Mouse (Mus musculus): ENCODE results near the gene Rwdd1. TPM values are rescaled to one million over a fixed set of nuclear protein-coding genes. Genes with fewer than 3 reads are reported as not detected.

Rwdd1 gene
- 49.4 and 51.3 TPM in 2 replicates for polyA plus RNA-seq (2015; fragmentation: Nextera tagmentation; extraction: Ambion mirVana)

- Histone ChIP-seq H3K27me3 (ENCODE audit: insufficient read depth, low read length) (no peaks in the 10 kb centered on the region), H3K4me2 (ENCODE audit: low read depth, low read length) (peak within 1 kb of the TSS; percentile 92), H3K27ac (ENCODE audit: low read depth) (peak within 1 kb of the TSS; percentile 87), H3K4me3 (ENCODE audit: low read depth, low read length) (peak within 1 kb of the TSS; percentile 92), H3K9ac (replicated peaks) (peak within 1 kb of the TSS; percentile 83), H3K36me3 (replicated peaks; ENCODE audit: insufficient read depth, low read length) (0 out of 2 replicates have a peak, but pooled peaks cover 2% of the 10 kb centered on the region), H3K9me3 (ENCODE audit: low read length) (no peaks in the 10 kb centered on the region), H3K4me1 (ENCODE audit: insufficient read depth) (peaks cover 31% of the 10 kb centered on the region)
- WGBS (ENCODE audit: insufficient replicate concordance): under 1% methylated on average over 65 of the region's 82 CpGs
- TF ChIP-seq CTCF (IDR thresholded peaks at IDR 0.05; ENCODE audit: low read depth) (peak; percentile 52), EP300 (IDR thresholded peaks at IDR 0.05; ENCODE audit: low read depth) (peak; percentile 17; the same call in 1 of the 2 replicates)
- peak; percentile 100 for ATAC-seq
- DNase-seq: peak; percentile 97
These were observed at the start of gene Rwdd1 for GRCm38 (mm10) chr10:34019302-34020075. Gene Rwdd1 (minus strand): TSS chr10:34019624.

- H3K27ac ChIP-seq (ENCODE audit: low read depth): no peak overlapping the region
- no peak for ATAC-seq
- DNase-seq: no peak
- H3K9ac ChIP-seq (replicated peaks): no peak overlapping the region
- H3K9me3 ChIP-seq (ENCODE audit: low read length): no peaks in the 10 kb centered on the region
- WGBS (ENCODE audit: insufficient replicate concordance): 45% methylated on average over 3 of the region's 3 CpGs
- H3K4me1 ChIP-seq (ENCODE audit: insufficient read depth): no peaks in the 10 kb centered on the region
- no peak overlapping the region for H3K4me3 ChIP-seq (ENCODE audit: low read depth, low read length)
- H3K4me2 ChIP-seq (ENCODE audit: low read depth, low read length): no peak overlapping the region
- no peaks in the 10 kb centered on the region for H3K27me3 ChIP-seq (ENCODE audit: insufficient read depth, low read length)
- TF ChIP-seq EP300 (IDR thresholded peaks at IDR 0.05; ENCODE audit: low read depth): no peak
- no peak for TF ChIP-seq CTCF (IDR thresholded peaks at IDR 0.05; ENCODE audit: low read depth)
- H3K36me3 ChIP-seq (replicated peaks; ENCODE audit: insufficient read depth, low read length): no peaks in the 10 kb centered on the region
These were observed 47.2 kb upstream of the Rwdd1 start for GRCm38 (mm10) chr10:34066591-34066990.

GRCm38 (mm10) chr10:34053987-34054386, 34.6 kb upstream of the Rwdd1 start:
- H3K4me2 ChIP-seq (ENCODE audit: low read depth, low read length): no peak overlapping the region
- H3K36me3 ChIP-seq (replicated peaks; ENCODE audit: insufficient read depth, low read length): no peaks in the 10 kb centered on the region
- no peaks in the 10 kb centered on the region for H3K9me3 ChIP-seq (ENCODE audit: low read length)
- WGBS (ENCODE audit: insufficient replicate concordance): 62% methylated on average over 2 of the region's 2 CpGs
- no peaks in the 10 kb centered on the region for H3K4me1 ChIP-seq (ENCODE audit: insufficient read depth)
- H3K9ac ChIP-seq (replicated peaks): no peak overlapping the region
- no peak overlapping the region for H3K4me3 ChIP-seq (ENCODE audit: low read depth, low read length)
- no peak for DNase-seq
- TF ChIP-seq EP300 (IDR thresholded peaks at IDR 0.05; ENCODE audit: low read depth) (no peak), CTCF (IDR thresholded peaks at IDR 0.05; ENCODE audit: low read depth) (no peak)
- H3K27ac ChIP-seq (ENCODE audit: low read depth): no peak overlapping the region
- ATAC-seq: no peak
- no peaks in the 10 kb centered on the region for H3K27me3 ChIP-seq (ENCODE audit: insufficient read depth, low read length)

GRCm38 (mm10) chr10:34044210-34044609, 24.8 kb upstream of the Rwdd1 start, which contains the start of gene Calhm4:
Gene Calhm4 (minus strand): TSS chr10:34044310.
- Histone ChIP-seq H3K9ac (replicated peaks) (no peak within 1 kb of the TSS), H3K4me2 (ENCODE audit: low read depth, low read length) (no peak within 1 kb of the TSS), H3K4me3 (ENCODE audit: low read depth, low read length) (no peak within 1 kb of the TSS), H3K4me1 (ENCODE audit: insufficient read depth) (no peaks in the 10 kb centered on the region), H3K27ac (ENCODE audit: low read depth) (no peak within 1 kb of the TSS), H3K27me3 (ENCODE audit: insufficient read depth, low read length) (no peaks in the 10 kb centered on the region), H3K9me3 (ENCODE audit: low read length) (no peaks in the 10 kb centered on the region), H3K36me3 (replicated peaks; ENCODE audit: insufficient read depth, low read length) (no peaks in the 10 kb centered on the region)
- no peak for TF ChIP-seq CTCF (IDR thresholded peaks at IDR 0.05; ENCODE audit: low read depth)
- no peak for DNase-seq
- 73% methylated on average over 5 of the region's 5 CpGs for WGBS (ENCODE audit: insufficient replicate concordance)
- no peak for ATAC-seq

GRCm38 (mm10) chr10:34037401-34037800, 18.0 kb upstream of the Rwdd1 start, which contains the start of gene Trappc3l:
Gene Trappc3l (plus strand): TSS chr10:34037597.
- H3K27me3 ChIP-seq (ENCODE audit: insufficient read depth, low read length): no peaks in the 10 kb centered on the region
- ATAC-seq (no peak), DNase-seq (no peak)
- no peak within 1 kb of the TSS for H3K27ac ChIP-seq (ENCODE audit: low read depth)
- H3K36me3 ChIP-seq (replicated peaks; ENCODE audit: insufficient read depth, low read length): no peaks in the 10 kb centered on the region
- no peak within 1 kb of the TSS for H3K9ac ChIP-seq (replicated peaks)
- TF ChIP-seq CTCF (IDR thresholded peaks at IDR 0.05; ENCODE audit: low read depth) (no peak), EP300 (IDR thresholded peaks at IDR 0.05; ENCODE audit: low read depth) (no peak)
- no peak within 1 kb of the TSS for H3K4me3 ChIP-seq (ENCODE audit: low read depth, low read length)
- H3K4me1 ChIP-seq (ENCODE audit: insufficient read depth): no peaks in the 10 kb centered on the region
- H3K9me3 ChIP-seq (ENCODE audit: low read length): no peaks in the 10 kb centered on the region
- H3K4me2 ChIP-seq (ENCODE audit: low read depth, low read length): no peak within 1 kb of the TSS
- 71% methylated on average over 3 of the region's 3 CpGs for WGBS (ENCODE audit: insufficient replicate concordance)

GRCm38 (mm10) chr10:34036587-34036986, 17.2 kb upstream of the Rwdd1 start:
- WGBS (ENCODE audit: insufficient replicate concordance): 14% methylated on average over 5 of the region's 5 CpGs
- Histone ChIP-seq H3K4me1 (ENCODE audit: insufficient read depth) (no peaks in the 10 kb centered on the region), H3K4me2 (ENCODE audit: low read depth, low read length) (no peak overlapping the region), H3K4me3 (ENCODE audit: low read depth, low read length) (no peak overlapping the region), H3K27me3 (ENCODE audit: insufficient read depth, low read length) (no peaks in the 10 kb centered on the region), H3K9ac (replicated peaks) (no peak overlapping the region), H3K36me3 (replicated peaks; ENCODE audit: insufficient read depth, low read length) (no peaks in the 10 kb centered on the region), H3K27ac (ENCODE audit: low read depth) (no peak overlapping the region), H3K9me3 (ENCODE audit: low read length) (no peaks in the 10 kb centered on the region)
- no peak for ATAC-seq
- peak; percentile 83 for TF ChIP-seq CTCF (IDR thresholded peaks at IDR 0.05; ENCODE audit: low read depth)
- TF ChIP-seq EP300 (IDR thresholded peaks at IDR 0.05; ENCODE audit: low read depth): no peak
- DNase-seq: no peak
